Comparison of ENCODE assay signal across 22 mouse cellular contexts in genomic region chr8:83707554-83707953, GRCm38 (mm10).
"Had no signal": no experiment of that assay in that cellular context is flagged by ENCODE, and none has a peak within 500 bp of the region (broad histone marks: within the 10 kb centered on the region; RNA-seq: fewer than 3 reads in every experiment).

No protein-coding gene starts in this region.

- H3K4me3 ChIP-seq: intestine, embryonic 15.5 days; kidney, embryonic 15.5 days; limb, embryonic 12.5 days; limb, embryonic 15.5 days; midbrain, embryonic 12.5 days; midbrain, embryonic 15.5 days; neural tube, embryonic 12.5 days; neural tube, embryonic 15.5 days had no signal

- H3K27me3 ChIP-seq: intestine, embryonic 15.5 days; kidney, embryonic 15.5 days; limb, embryonic 12.5 days; limb, embryonic 15.5 days; midbrain, embryonic 15.5 days; neural tube, embryonic 12.5 days; neural tube, embryonic 15.5 days had no signal

- H3K27ac ChIP-seq: intestine, embryonic 15.5 days; kidney, embryonic 15.5 days; limb, embryonic 12.5 days; limb, embryonic 15.5 days; liver, embryonic 14.5 days; macrophage; midbrain, embryonic 12.5 days; midbrain, embryonic 15.5 days; neural tube, embryonic 12.5 days; neural tube, embryonic 15.5 days; stomach, postnatal 0 days had no signal

- H3K4me1 ChIP-seq: intestine, embryonic 15.5 days; kidney, embryonic 15.5 days; limb, embryonic 12.5 days; limb, embryonic 15.5 days; midbrain, embryonic 12.5 days; midbrain, embryonic 15.5 days; neural tube, embryonic 12.5 days; neural tube, embryonic 15.5 days had no signal

- H3K36me3 ChIP-seq: intestine, embryonic 15.5 days; kidney, embryonic 15.5 days; limb, embryonic 12.5 days; limb, embryonic 15.5 days; midbrain, embryonic 12.5 days; midbrain, embryonic 15.5 days; neural tube, embryonic 12.5 days; neural tube, embryonic 15.5 days had no signal

- ATAC-seq: intestine, embryonic 15.5 days; liver, postnatal 0 days; lung, postnatal 0 days; midbrain, embryonic 15.5 days had no signal

- DNase-seq: kidney, adult 11 months; kidney, adult 8-10 months; kidney, postnatal 10 days; kidney, postnatal 36 days; layer of hippocampus, postnatal 36 days; liver, postnatal 0 days; lung, embryonic 14.5 days; thymus, adult 2 months; thymus, postnatal 14 days; thymus, postnatal 4 days had no signal
